Mouse (Mus musculus) limb, embryonic 15.5 days (tissue): ENCODE data around the gene Whrn. TPM values are rescaled to one million over a fixed set of nuclear protein-coding genes. Genes with fewer than 3 reads are reported as not detected.
A peak's percentile ranks its signal among the peaks of the same experiment; 100 is the strongest.

Experiments
- ATAC-seq: fragments of 200-750 bp; cut with Nextera tagmentation; 2 replicates; pipeline ENCODE4 v1.8.0; 2017; ENCODE audit warnings: low read depth, moderate TSS enrichment; ENCODE audit not compliant: insufficient number of reproducible peaks, low FRiP score, low TSS enrichment
- H3K27ac ChIP-seq: fragments of 300-500 bp; sonication (generic); 2 replicates; pipeline ENCODE4 v1.5.1; 2015; ENCODE audit warnings: moderate library complexity, mild to moderate bottlenecking, inconsistent platforms
- H3K27me3 ChIP-seq: fragments of 300-500 bp; sonication (generic); 2 replicates; pipeline ENCODE4 v1.6.1; 2015; ENCODE audit warnings: inconsistent platforms
- H3K36me3 ChIP-seq: fragments of 300-500 bp; sonication (generic); 2 replicates; pipeline ENCODE4 v1.6.1; 2015; ENCODE audit warnings: inconsistent platforms
- H3K4me1 ChIP-seq: fragments of 300-500 bp; sonication (generic); 2 replicates; pipeline ENCODE4 v1.6.1; 2015; ENCODE audit warnings: inconsistent platforms
- H3K4me2 ChIP-seq: fragments of 300-500 bp; sonication (generic); 2 replicates; pipeline ENCODE4 v1.6.1; 2015; ENCODE audit warnings: mild to moderate bottlenecking, inconsistent platforms
- H3K4me3 ChIP-seq: fragments of 300-500 bp; sonication (generic); 2 replicates; pipeline ENCODE4 v1.5.1; 2015; ENCODE audit warnings: mild to moderate bottlenecking, inconsistent platforms
- H3K9ac ChIP-seq: fragments of 300-500 bp; sonication (generic); 2 replicates; pipeline ENCODE4 v1.6.1; 2015; ENCODE audit warnings: inconsistent platforms
- H3K9me3 ChIP-seq: fragments of 300-500 bp; sonication (generic); 2 replicates; pipeline ENCODE4 v1.6.1; 2016; ENCODE audit warnings: inconsistent platforms
- WGBS: fragments of 180-500 bp; shearing (Covaris S2); methylation state at CpG from one replicate; pipeline ENCODE4 v1.1.7; 2015; 5-methylcytosine and 5-hydroxymethylcytosine counted together
- polyA plus RNA-seq: library from polyadenylated mRNA; unstranded; fragments of >200 nt; fragmentation: Nextera tagmentation; extraction: Ambion mirVana; gene quantifications from 2 replicates; pipeline ENCODE4 v1.2.1, GENCODE M21; 2015

Gene Whrn
- polyA plus RNA-seq, 1 experiment from 2014 or later, result 4.8 TPM

DNA sequence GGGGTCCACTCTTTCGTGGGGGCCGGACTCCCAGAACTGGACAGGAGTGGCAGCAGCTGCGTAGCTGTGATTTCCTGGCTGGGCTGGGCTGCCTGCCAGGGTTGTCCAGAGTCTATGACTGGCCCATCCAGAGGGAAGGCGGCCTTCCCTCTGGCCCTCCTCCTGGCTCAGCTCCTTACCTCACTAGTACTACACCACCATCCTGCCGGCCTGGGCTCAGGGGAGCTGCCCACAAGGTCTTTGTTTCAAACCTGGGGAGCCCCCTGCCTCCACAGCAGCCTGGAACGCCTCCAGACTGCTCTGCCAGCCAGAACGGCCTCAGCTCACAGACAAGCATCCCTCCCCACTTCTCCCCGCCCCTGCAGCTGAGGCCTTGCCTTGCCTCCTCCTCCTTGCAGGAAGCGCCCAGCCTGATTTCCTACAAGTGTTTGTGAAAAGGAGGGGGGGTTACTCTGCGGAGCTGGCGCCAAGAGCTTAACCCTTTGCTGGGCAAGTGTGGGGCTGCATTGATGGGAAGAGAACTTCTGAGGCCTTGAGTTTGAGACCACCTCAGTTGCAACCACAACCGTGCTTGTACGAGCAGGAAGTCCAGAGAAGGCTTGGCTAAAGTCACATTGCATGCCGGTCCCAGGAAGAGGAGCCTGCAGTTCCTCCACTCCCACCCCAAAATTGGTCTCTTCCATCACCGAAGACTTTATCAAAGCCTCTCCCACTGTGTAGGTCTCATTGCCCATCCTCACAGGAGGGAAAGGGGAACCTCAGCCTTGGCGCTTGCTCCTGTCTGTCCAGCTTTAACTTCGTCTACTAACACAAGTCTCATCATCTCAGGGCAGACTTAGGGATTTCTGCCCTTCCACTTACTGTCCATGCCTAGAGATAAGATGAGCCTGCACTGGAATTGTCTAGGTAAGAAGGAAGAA is 92.5 kb downstream of the Whrn start, which contains the start of gene Akna:
Gene Akna, minus strand, starts transcription at position 315 of the 920 bp plus-strand sequence.
- Histone ChIP-seq H3K36me3 (no peaks in the 10 kb centered on the region), H3K4me2 (peak within 1 kb of the TSS; percentile 48), H3K27ac (peak within 1 kb of the TSS; percentile 88), H3K27me3 (no peaks in the 10 kb centered on the region), H3K9me3 (no peaks in the 10 kb centered on the region), H3K9ac (peak within 1 kb of the TSS; percentile 39; the same call in 1 of the 2 replicates), H3K4me3 (peak within 1 kb of the TSS; percentile 31), H3K4me1 (peaks cover 77% of the 10 kb centered on the region)
- WGBS, result 7% methylated on average over 17 of the region's 17 CpGs
- ATAC-seq, result peak; percentile 84

DNA sequence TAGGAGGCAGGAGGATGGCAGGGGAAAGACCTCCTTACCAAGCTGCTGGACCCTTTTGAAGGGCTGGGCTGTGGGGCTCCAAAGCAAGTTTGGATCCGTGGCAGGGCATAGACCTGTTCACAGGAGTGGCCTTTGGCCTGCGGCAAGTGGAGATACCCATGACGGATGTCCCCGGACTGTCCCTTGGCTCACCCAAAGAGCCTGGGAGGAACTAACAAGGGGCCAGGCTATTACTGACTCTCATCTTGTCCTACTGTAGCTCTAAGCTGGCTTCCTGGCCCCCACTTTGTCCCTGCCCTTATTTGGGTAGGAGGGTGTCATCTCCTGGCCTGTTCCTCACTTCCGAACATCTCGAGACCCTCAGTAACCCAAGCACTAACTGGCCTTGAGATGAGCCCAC is 93.2 kb downstream of the Whrn start:
- ATAC-seq, result no peak

DNA sequence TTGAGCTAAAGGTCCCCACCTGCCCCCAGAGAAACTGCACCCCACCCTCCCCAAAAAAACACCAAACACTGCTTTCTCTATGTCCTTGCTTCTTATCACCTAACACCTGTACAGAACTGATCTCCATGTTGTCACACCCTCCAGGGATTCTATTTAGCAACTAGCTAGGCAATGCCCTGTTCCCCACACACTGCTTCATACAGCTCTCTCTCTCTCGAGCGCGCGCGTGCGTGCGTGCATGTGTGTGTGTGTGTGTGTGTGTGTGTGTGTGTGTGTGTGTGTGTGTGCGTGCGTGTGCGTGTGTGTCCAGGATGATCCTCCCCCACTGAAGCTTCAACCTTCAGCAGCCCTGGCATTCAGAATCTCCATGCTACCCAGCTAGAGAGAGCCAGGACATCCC is 93.7 kb downstream of the Whrn start:
- Histone ChIP-seq H3K27ac (peak overlapping the region; percentile 88), H3K36me3 (no peaks in the 10 kb centered on the region), H3K9me3 (no peaks in the 10 kb centered on the region), H3K4me1 (peaks cover 73% of the 10 kb centered on the region), H3K4me2 (peak overlapping the region; percentile 48), H3K9ac (no peak overlapping the region), H3K27me3 (no peaks in the 10 kb centered on the region), H3K4me3 (no peak overlapping the region)
- 83% methylated on average over 10 of the region's 10 CpGs for WGBS
- no peak for ATAC-seq

More for the DNA sequence above, 93.2 kb downstream of the Whrn start:
- peak overlapping the region; percentile 39; the same call in 1 of the 2 replicates for H3K9ac ChIP-seq
- H3K27ac ChIP-seq, result peak overlapping the region; percentile 88
- WGBS, result 43% methylated on average over 6 of the region's 6 CpGs
- no peaks in the 10 kb centered on the region for H3K27me3 ChIP-seq
- H3K4me1 ChIP-seq, result peaks cover 73% of the 10 kb centered on the region
- H3K9me3 ChIP-seq, result no peaks in the 10 kb centered on the region
- H3K4me2 ChIP-seq, result peak overlapping the region; percentile 48
- H3K36me3 ChIP-seq, result no peaks in the 10 kb centered on the region
- peak overlapping the region; percentile 31 for H3K4me3 ChIP-seq

DNA sequence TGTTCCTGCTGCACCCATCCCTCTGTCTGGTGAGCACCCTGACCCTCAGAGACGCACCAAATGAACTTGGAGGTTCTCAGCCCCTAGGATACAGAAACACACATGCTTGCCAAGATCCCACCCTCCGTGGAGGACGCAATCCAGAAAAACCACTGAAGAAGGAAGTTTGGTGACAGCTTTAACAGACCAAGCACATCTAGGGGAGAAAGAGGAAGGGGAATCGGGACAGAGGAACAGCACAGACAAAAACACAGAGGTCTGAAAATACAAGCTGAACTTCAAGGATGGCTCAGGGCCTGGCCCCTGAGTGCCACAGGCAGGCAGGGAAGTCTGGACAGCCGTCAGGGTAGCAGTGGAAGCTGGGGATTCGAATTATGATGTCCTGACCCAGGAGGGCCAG is 94.2 kb downstream of the Whrn start:
- H3K4me1 ChIP-seq, result peaks cover 73% of the 10 kb centered on the region
- H3K9ac ChIP-seq, result no peak overlapping the region
- no peak for ATAC-seq

DNA sequence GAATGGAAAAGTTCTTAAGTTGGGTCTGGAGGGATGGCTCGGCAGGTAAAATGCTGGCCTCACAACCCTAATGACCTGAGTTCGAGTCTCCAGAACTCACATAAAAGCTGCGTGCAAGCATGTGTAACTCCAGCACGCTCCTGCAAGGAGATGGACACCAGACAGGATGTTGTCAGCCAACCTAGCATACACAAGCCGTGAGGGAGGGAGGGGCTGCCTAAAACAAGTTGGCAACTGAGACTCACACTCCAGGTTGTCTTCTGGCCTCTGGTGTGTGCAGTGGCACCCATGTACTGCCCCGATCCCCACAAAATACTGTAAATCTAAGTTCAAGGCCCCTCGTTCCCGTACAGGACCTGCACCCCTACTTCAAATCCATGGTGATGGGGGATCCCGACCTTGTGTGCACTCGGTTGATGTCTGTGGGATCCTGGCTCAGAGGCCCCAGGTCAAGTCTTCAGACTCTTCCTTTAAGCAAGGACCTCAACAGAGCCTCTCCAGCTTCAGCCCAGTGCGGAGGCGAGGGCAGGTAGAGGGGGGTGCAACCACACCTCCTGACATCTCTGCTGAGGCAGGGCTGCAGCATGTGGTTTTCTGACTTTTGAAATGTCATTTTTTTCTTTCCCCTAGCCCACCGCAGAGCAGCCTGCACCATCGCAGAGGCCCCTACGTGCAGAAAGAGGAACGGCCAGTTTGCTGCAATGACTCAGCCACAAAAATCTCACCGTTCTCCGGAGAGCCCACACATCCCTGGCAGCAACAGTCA is 95.1 kb downstream of the Whrn start:
- Histone ChIP-seq H3K9ac (no peak overlapping the region), H3K36me3 (0 out of 2 replicates have a peak, but pooled peaks cover 8% of the 10 kb centered on the region), H3K9me3 (no peaks in the 10 kb centered on the region), H3K27me3 (no peaks in the 10 kb centered on the region), H3K4me1 (peaks cover 70% of the 10 kb centered on the region), H3K27ac (peak overlapping the region; percentile 63; the same call in 1 of the 2 replicates), H3K4me3 (no peak overlapping the region), H3K4me2 (no peak overlapping the region)
- WGBS, result 85% methylated on average over 18 of the region's 18 CpGs
- ATAC-seq, result no peak

More for the DNA sequence above, 94.2 kb downstream of the Whrn start:
- H3K27me3 ChIP-seq, result no peaks in the 10 kb centered on the region
- no peak overlapping the region for H3K4me2 ChIP-seq
- WGBS, result 65% methylated on average over 6 of the region's 6 CpGs
- H3K27ac ChIP-seq, result peak overlapping the region; percentile 88; the same call in 1 of the 2 replicates
- no peaks in the 10 kb centered on the region for H3K9me3 ChIP-seq
- 0 out of 2 replicates have a peak, but pooled peaks cover under 1% of the 10 kb centered on the region for H3K36me3 ChIP-seq
- no peak overlapping the region for H3K4me3 ChIP-seq

DNA sequence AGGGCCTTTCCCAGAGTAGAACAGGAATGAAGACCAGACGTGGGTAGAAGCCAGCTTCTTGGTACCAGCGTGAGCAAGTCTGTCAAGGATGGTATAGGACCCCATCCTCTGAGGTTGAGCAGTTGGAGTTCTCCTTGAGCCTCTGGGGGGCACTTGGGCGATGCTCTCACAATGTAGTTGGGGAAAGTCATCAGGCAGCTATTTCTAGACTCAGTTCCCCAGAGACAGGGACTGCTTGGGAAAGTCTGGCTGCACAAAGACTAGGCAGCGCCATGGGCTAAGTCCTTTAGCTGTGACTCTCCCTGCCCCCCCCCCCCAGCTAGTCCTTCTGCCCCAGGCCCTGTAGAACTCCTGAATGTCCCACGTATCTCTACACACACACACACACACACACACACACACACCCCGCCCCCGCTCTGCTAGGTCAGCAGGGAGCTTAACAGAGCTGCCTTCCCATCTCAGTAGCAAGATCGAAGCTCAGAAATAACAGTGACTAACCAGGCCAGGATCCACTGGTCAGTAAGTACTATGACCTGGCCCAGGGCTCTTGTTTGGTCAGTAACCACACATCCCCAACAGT is 96.0 kb downstream of the Whrn start:
- Histone ChIP-seq H3K4me1 (peaks cover 63% of the 10 kb centered on the region), H3K27me3 (no peaks in the 10 kb centered on the region), H3K9ac (no peak overlapping the region), H3K36me3 (peaks cover 16% of the 10 kb centered on the region), H3K4me2 (no peak overlapping the region), H3K27ac (peak overlapping the region; percentile 63), H3K9me3 (no peaks in the 10 kb centered on the region), H3K4me3 (no peak overlapping the region)
- WGBS, result 53% methylated on average over 8 of the region's 8 CpGs
- no peak for ATAC-seq

DNA sequence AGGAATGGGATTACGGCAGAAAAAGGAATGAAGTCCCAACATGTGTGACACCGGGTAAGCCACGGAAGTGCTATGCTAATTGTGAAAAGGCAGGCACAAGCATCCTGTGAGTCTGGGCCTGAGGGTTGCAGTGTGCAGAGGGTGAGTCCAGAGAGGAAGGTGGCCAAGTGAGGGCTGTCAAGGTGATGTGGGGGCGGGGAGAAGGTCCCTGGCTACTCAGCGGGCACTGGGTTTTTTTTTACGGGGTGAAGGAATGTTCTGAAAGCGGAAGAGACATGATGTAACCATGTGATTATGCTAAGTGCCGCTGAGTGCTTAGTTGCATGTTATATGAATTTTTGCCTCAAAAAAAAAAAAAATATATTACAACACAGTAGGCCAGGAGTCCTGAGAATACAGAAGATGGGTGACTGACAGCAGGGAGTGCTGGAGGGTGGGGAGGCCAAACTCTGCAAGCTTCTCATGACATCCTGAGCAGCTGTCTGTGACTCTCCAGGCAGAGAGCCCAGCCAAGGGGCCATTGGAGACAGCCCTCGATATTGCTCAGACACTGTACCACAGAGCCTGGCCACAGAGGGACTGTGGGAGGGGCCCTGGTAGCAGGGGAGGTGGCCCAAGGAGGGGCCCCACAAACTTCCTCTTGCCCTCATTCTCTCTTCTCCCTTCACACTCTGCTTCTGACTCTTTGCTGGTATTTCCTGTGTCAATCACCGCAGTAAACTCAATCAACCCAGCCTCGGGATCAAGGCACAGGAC is 96.8 kb downstream of the Whrn start:
- Histone ChIP-seq H3K36me3 (peaks cover 23% of the 10 kb centered on the region), H3K4me2 (peak overlapping the region; percentile 12; the same call in 1 of the 2 replicates), H3K27ac (peak overlapping the region; percentile 63), H3K4me3 (no peak overlapping the region), H3K27me3 (no peaks in the 10 kb centered on the region), H3K9me3 (no peaks in the 10 kb centered on the region), H3K9ac (no peak overlapping the region), H3K4me1 (peaks cover 56% of the 10 kb centered on the region)
- ATAC-seq, result no peak
- WGBS, result 30% methylated on average over 11 of the region's 11 CpGs

DNA sequence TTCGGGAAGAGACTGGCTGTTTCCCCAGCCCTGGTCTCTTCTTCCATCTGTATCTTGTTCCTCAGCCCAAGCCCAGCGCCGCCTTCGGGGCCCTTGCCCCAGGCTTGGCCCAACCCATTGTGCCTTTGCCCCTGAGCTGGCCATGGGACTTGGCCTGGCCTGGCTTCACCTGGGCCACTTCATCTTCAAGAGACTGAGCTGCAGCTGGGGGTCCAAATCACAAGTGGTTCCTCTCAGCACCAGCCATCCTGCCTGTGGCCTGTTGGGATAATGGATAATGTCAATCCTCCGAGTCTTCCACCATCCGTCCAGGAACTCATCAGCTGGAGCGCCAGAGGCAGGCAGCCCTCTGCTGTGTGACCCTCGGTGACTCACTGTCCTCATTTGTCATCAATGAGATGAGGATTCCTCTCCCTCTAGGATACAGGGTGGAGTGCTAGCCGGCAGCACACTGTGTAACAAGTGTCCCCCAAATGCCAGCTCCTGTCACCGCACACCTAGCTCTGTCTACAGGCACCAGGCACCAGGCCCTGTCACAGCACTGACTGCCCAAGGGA is 97.7 kb downstream of the Whrn start:
- Histone ChIP-seq H3K9me3 (no peaks in the 10 kb centered on the region), H3K9ac (no peak overlapping the region), H3K27ac (peak overlapping the region; percentile 63; the same call in 1 of the 2 replicates), H3K4me3 (no peak overlapping the region), H3K27me3 (no peaks in the 10 kb centered on the region), H3K4me1 (peaks cover 46% of the 10 kb centered on the region), H3K36me3 (peaks cover 29% of the 10 kb centered on the region), H3K4me2 (no peak overlapping the region)
- no peak for ATAC-seq
- 86% methylated on average over 10 of the region's 10 CpGs for whole genome bisulfite sequencing

DNA sequence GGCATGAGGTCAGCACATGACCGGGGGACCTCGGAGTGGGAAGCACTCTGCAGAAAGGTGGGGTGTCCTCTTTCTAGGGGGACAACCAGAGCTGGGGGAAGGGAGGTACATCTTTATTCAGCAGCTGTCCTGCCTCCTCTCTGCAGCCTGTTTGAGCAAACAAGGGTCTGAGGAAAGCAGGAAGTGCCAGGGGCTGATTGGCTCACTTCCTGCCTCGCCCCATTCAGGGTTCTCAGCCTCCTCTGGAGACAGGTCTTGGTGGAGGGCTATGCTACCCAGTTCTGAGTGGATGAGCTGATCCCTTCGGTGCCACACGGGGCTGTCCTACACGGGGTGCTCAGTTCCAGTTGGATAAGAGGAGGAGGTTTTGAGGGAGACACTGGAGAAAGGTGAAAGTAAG is 104.5 kb downstream of the Whrn start:
- Histone ChIP-seq H3K4me1 (peaks cover 10% of the 10 kb centered on the region), H3K27me3 (no peaks in the 10 kb centered on the region), H3K36me3 (peaks cover 27% of the 10 kb centered on the region), H3K4me2 (no peak overlapping the region), H3K4me3 (no peak overlapping the region), H3K9ac (no peak overlapping the region), H3K9me3 (no peaks in the 10 kb centered on the region), H3K27ac (no peak overlapping the region)
- ATAC-seq, result no peak
- WGBS, result 78% methylated on average over 6 of the region's 6 CpGs

DNA sequence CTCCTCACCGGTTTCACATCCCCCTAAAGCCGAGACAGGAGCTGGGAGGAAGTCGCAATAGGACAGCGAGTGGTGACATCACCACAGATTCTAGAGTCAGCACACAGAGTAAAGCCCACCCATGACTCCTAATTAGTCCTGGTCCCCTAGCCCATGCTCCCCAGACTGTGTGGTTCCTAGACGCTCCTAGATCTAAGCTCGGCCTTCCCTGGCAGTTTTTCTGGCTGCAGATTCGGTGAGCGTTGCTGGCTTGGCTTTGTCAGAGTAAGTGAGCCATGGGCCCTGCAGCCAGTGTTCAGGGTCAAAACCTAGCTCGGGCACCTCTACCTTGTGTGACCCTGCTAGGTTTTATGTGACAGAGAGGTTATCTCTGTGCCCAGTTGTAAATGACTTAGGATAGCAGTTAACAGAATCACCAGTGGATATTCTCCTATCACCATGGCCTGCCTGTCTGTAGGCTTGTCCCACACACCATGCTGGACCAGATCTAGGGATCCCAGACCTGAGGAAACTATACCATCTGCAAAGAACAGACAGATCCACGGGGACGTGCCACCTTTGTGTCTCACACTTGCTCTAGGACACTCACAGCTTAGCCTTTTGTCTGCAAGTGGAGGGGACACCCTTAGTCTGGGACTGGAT is 105.8 kb downstream of the Whrn start:
- H3K36me3 ChIP-seq, result peaks cover 23% of the 10 kb centered on the region
- H3K27me3 ChIP-seq, result no peaks in the 10 kb centered on the region
- no peaks in the 10 kb centered on the region for H3K9me3 ChIP-seq
- H3K27ac ChIP-seq, result no peak overlapping the region
- no peak for ATAC-seq
- H3K9ac ChIP-seq, result no peak overlapping the region
- peaks cover 10% of the 10 kb centered on the region for H3K4me1 ChIP-seq
- no peak overlapping the region for H3K4me3 ChIP-seq
- no peak overlapping the region for H3K4me2 ChIP-seq
- 67% methylated on average over 11 of the region's 11 CpGs for WGBS
